Mouse (Mus musculus): ENCODE measurements around the gene Hist1h4c.

GRCm38 (mm10) chr13:23659636-23660366, 38.5 kb downstream of the Hist1h4c start:
- TF ChIP-seq CTCF (IDR thresholded peaks at IDR 0.05) (no peak), EP300 (IDR thresholded peaks at IDR 0.05) (no peak)

All from lung, postnatal 0 days (tissue).